Mouse (Mus musculus): ENCODE results near the gene Cfdp1. TPM values are rescaled to one million over a fixed set of nuclear protein-coding genes. Genes with fewer than 3 reads are reported as not detected.
A peak's percentile ranks its signal among the peaks of the same experiment; 100 is the strongest.

Gene Cfdp1
- total RNA-seq (2021) = 10 to 100 TPM; 35.2 to 36.1 TPM
- long read RNA-seq, experiment 1, transcript Cfdp1-201 (7 exons, 1,178 nt) = major isoform, 40 of 57 reads
- long read RNA-seq, experiment 1, partial matches to known transcripts = 16 of 57 reads
- long read RNA-seq, experiment 1, other reads (novel, unspliced or antisense) = 1 of 57 reads
- long read RNA-seq, experiment 2, transcript Cfdp1-201 (7 exons, 1,178 nt) = major isoform, 24 of 36 reads
- long read RNA-seq, experiment 2, partial matches to known transcripts = 12 of 36 reads
- long read RNA-seq, experiment 2, other reads (novel, unspliced or antisense) = 0 of 36 reads

DNA sequence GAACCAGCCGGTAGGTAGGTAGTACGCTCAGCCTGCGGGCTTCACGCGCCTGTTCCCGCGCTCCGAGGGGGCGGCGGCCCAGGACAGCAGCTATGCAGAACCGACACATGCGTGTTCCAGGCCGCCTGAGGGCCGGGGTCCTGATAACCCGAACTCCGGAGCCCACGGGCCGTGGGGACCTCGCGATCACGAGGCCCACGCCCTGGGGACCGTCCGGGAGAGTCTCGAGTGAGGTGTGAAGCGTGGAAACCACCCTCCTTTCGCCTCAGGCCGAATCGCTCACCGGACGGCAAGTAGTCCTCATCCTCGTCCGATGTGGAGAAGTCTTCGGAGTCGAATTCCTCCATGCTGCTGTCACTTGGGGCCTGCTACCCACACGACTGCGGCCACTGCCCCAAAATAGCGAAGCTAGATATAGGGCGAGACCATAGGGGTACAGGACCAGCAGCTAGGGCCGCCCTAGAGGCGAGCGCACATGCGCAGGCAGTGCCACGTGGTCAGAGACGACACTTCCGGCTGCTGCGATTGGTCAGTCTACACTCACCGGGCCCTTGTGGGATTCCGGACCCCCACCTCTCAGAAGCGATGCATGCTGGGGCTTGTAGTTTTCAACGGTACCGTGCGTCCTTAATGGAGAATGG, at the start of gene Cfdp1:
TSS of gene Cfdp1 (minus strand) at position 431 of the 641 bp plus-strand sequence.
- DNase-seq = peak; percentile 99

GRCm38 (mm10) chr8:111902080-111902479, 48.0 kb upstream of the Cfdp1 start:
- DNase-seq = peak; percentile 26 to 43

DNA sequence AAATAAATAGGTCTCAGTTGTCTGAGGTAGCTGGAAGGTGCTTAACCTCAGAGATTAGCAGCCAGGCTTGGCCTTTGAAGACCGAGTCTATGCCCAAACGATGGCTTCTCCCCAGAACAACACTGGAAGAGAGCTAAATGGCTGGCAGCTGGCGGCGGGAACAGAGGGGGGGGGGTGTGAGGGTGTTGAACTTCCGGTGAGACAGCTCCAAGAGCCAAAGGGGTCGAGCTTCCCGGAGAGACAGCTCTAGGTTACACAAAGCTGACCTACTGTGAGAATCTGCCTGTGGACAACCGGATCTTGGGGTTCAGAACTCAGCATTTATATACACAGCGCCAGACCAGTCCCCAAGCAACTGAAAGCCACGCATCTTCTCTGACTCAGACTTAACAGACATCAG, 44.5 kb upstream of the Cfdp1 start:
- no peak for DNase-seq

- DNase-seq = no peak
These were observed 40.9 kb upstream of the Cfdp1 start for GRCm38 (mm10) chr8:111894955-111895354.

DNA sequence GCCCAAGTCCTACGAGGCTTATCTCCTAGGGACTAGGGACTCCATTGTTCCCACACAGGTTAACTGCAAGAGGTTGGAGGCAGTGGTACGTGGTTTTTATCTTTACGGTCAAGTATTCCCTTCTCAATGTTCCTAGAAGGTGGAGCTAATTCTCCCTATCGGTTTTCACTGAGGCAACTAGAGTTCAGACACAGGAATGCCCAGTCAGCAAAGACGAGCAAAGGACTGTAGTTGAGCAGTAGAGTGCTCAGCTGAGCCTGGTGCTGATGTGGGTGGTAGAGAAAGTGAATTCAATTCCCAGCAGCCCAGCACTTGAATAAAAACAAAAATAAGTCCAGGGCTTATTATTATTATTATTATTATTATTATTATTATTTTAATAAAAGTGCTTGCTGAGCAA, 38.5 kb upstream of the Cfdp1 start:
- DNase-seq = no peak

- DNase-seq = no peak
These were observed 37.9 kb upstream of the Cfdp1 start for GRCm38 (mm10) chr8:111891983-111892382.

DNA sequence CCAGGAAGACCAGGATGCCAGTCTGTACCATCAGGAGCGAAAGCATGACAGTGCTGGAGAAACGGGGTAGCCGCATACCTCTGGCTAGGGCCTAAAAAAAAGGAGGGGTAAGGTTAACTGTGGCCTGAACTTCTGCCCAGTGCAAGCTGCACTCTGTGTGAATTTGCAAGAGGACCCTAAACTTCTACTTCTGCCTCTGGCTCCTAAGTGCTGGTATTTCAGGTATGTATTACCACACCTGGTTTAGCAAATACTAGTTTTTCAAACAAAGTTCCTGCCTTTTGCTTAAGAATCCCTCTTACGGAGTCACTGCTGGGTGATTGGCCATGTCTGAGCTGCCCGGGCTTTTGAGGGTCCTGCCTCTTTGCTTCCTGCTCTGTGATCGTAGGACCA, 36.8 kb upstream of the Cfdp1 start:
- DNase-seq = no peak

DNA sequence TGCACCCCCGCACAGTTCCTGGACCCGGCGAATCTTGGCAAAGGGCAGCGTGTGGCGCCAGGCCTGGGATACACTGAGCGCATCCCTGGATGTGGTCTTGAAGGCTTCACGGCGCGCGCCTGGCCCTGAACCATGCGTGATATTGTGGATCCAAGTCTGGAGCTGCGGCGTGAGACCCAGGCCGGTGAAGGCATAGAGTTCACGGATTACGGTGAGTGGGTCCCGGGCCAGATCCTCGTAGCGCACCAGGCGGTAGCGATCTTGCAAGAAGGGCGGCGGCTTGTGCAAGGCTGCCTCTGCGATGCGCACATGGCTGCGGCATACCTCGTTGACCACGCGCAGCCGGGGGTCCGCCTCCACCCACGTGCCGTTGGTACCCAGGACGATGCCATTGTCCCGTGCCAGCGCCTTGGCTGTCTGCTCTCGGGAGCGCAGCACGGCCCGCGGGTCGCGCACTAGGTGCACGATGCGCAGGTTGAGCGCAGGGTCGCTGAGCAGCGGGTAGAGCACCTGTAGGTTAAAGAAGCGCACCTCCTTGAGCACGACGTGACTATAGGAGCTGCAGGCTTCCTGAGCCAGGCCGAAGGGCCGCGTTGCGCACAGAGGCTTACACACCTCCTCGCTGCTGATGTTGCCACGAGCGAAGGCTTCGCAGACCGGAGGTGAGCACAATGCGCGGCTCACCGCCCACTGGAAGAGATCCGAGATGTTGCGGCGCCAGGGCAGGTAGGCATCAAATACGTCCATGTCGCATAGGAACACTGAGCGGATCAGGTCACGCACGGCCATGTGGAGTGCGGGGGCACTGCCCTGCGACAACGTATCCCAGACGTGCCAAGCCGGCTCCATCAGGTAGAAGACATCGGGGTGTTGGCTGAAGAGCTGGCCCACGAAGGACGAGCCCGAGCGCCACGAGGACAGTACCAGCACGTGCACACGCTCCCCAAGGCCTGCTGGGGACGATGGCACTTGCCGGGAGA, 36.1 kb upstream of the Cfdp1 start:
- no peak for DNase-seq

DNA sequence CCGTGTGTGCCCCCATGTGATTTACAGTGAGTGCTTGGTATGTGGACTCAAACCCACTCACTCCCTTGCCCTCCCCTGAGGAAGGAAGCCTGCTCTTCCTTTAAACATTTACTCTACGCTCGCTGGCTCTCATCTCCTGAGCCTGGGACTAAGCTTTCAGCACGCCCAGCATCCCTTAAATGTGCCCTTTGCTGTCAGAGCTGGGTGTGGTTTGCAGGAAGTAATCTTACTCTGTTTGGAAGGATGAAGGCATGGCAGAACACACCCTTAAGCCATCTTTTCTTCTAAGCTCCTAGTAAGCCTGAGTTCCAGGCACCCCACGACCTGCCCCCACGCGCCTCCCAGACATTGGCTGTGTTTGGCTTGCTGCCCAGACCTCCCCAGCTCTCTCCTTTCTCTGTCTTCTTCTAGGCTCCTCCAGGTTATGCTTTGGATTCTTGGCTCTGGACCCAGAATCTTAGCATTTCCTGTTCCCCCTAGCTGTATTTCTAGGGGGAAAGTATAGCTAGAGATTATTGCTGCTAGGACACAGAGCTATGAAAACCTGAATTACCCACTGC, 34.1 kb upstream of the Cfdp1 start:
- no peak for DNase-seq

- no peak for DNase-seq
These were observed 33.4 kb upstream of the Cfdp1 start for GRCm38 (mm10) chr8:111887479-111887878.

DNA sequence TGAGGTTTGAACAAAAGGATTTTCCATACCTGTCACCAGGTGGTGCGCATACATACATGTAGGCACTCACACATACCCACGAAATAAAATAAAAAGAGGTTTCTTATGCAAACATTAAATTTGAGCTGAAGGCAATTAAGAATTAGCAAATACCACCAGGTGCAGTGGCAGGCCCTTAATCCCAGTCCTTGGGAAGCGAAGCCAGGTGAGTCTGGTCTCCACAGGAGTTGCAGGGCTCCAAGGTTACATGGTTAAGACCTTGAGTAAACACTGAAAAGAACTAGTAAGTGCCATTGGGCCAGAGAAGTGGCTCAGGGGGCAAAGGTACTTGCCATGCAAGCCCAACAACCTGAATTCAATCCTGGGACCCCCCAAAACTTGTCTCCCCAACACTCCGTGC, 29.5 kb upstream of the Cfdp1 start:
- DNase-seq = no peak

GRCm38 (mm10) chr8:111881591-111881990, 27.5 kb upstream of the Cfdp1 start:
- DNase-seq = peak; percentile 26 to 70

GRCm38 (mm10) chr8:111877711-111878110, 23.6 kb upstream of the Cfdp1 start:
- DNase-seq = no peak

- peak; percentile 98 for DNase-seq
These were observed 22.4 kb upstream of the Cfdp1 start, which contains the start of gene Tmem170 for GRCm38 (mm10) chr8:111876355-111876948. Gene Tmem170 (minus strand): TSS chr8:111876750.

- peak; percentile 14 to 33 for DNase-seq
These were observed 21.7 kb upstream of the Cfdp1 start for GRCm38 (mm10) chr8:111875758-111876157.

GRCm38 (mm10) chr8:111871278-111871677, 17.2 kb upstream of the Cfdp1 start:
- DNase-seq = no peak

- DNase-seq = no peak
These were observed 16.3 kb upstream of the Cfdp1 start for GRCm38 (mm10) chr8:111870379-111870778.

GRCm38 (mm10) chr8:111868664-111869063, 14.6 kb upstream of the Cfdp1 start:
- no peak for DNase-seq

DNA sequence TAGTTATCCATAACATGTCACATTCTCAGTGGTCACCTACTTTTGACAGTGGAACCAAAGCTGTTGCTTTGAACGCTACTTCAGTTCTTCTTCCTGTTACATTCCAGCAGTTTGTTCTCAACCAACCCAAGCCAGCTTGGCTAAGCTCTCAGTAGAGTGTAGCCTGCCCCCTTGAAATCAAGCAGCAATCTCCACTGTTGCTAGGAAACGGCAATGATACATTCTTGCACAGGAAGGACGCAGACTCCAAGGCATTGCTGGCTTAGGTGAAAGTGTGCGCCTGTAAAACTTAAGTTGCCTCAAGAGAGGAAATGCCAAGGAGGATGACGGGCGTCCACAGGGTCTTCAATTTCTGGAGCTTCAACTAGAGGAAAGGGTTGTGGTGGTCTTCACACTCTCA, 11.8 kb upstream of the Cfdp1 start:
- DNase-seq = no peak

DNA sequence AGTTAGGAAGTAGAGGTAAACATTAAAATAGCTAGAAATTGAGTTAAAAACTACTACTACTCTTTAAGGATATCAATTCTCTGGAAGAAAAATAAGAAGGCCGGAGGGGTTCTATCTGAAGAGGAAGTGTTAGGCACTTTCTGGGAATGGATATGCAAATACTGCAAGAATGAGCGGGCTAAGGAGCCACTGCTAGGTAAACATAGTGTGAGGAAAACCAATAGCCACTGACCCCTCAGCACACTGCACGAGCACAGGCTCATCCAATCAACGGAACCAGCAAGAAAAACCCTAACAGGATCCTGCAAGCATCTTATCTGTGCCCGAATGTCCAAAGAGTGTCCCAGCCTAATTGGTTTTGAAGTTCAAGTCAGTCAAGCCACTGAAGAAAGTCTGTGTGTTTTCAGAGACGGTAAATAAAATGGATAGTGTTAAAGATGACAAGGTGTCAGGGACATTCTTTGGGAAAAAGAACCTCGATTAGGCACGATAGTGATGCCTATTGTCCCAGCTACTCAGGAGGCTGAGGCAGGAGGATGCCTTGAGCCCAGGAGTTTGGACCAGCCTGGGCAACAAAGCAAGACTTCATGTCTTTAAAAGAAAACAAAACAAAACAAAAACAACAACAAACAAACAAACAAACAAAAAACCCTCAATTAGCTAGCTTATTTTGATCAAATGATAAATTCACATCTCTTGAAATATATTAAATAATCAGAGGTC, 11.2 kb upstream of the Cfdp1 start:
- DNase-seq = no peak

DNA sequence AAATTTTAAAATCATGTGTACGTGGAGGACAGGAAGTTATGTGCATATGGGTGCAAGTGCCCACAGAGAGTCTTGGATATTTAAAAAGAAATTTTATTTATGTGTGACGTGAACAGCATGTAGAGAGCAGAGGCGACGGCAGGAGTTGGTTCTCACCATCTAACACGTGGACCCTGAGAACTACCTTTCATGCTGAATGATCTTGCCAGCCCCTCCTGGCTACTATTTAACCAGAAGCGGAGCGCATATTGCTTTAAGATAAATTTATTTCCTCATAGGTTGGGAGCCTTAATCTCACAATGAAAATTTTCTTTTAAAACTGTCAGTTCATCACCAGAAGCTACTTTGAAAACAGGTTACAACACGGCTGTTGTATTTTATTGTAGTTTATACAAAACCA, 10.6 kb upstream of the Cfdp1 start:
- DNase-seq = no peak

Data from heart, adult 18-20 months (tissue).